Mouse (Mus musculus) CH12.LX (cell line): ENCODE results near the gene Slc25a41. TPM values are rescaled to one million over a fixed set of nuclear protein-coding genes. Genes with fewer than 3 reads are reported as not detected.
A peak's percentile ranks its signal among the peaks of the same experiment; 100 is the strongest.

ENCODE experiments used
- DNase-seq: peaks from one replicate; pipeline ENCODE4 v3.0.0-alpha.2; 2013; ENCODE audit errors: extremely low read depth
- H3K27ac ChIP-seq: 2 replicates; pipeline ENCODE4 v1.5.1; 2012; ENCODE audit warnings: low read depth, mild to moderate bottlenecking, control low read depth, moderate library complexity; ENCODE audit not compliant: insufficient read depth
- H3K27me3 ChIP-seq: replicated peaks from 2 replicates; pipeline ENCODE3; 2012; ENCODE audit warnings: inconsistent platforms
- H3K36me3 ChIP-seq, 2 experiments: replicated peaks in 1 of 2; 2 replicates each; pipeline versions ENCODE3 to v1.6.1; 2012; ENCODE audit warnings: inconsistent platforms in 1 of 2, low read length in 1 of 2, mild to moderate bottlenecking in 1 of 2, mixed read lengths in 1 of 2, moderate library complexity in 1 of 2; ENCODE audit not compliant: control insufficient read depth in 1 of 2, insufficient read depth in 1 of 2
- H3K4me1 ChIP-seq, 2 experiments: 2 replicates each; pipeline ENCODE4 v1.6.1; 2012; ENCODE audit warnings: inconsistent platforms in 1 of 2, moderate library complexity in 1 of 2; ENCODE audit not compliant: insufficient read depth in 2 of 2, control insufficient read depth in 1 of 2
- H3K4me2 ChIP-seq: 2 replicates; pipeline ENCODE4 v1.6.1; 2012; ENCODE audit warnings: low read depth, mild to moderate bottlenecking, control low read depth; ENCODE audit not compliant: poor library complexity, insufficient read depth, severe bottlenecking
- H3K4me3 ChIP-seq, 3 experiments: fragments of 150-350 bp in 1 of 3; sonication (generic) in 1 of 3; replicated peaks in 1 of 3; 2 replicates each; pipeline versions ENCODE3 to v1.5.1; 2011 to 2012; ENCODE audit warnings: low read depth in 2 of 3, low read length in 2 of 3, mild to moderate bottlenecking in 2 of 3, moderate library complexity in 2 of 3, control low read depth in 1 of 3, improper control_type of control experiment in 1 of 3, inconsistent platforms in 1 of 3, mixed read lengths in 1 of 3; ENCODE audit not compliant: poor library complexity in 1 of 3
- H3K79me2 ChIP-seq: replicated peaks from 2 replicates; pipeline ENCODE4 v1.6.1; 2012; ENCODE audit warnings: mild to moderate bottlenecking, moderate library complexity; ENCODE audit not compliant: control insufficient read depth, poor library complexity, insufficient read depth, severe bottlenecking; ENCODE audit errors: extremely low read depth
- H3K9ac ChIP-seq: 2 replicates; pipeline ENCODE4 v1.6.1; 2012; ENCODE audit warnings: low read depth, mild to moderate bottlenecking, control low read depth, moderate library complexity; ENCODE audit not compliant: insufficient read depth
- H3K9me3 ChIP-seq: replicated peaks from 2 replicates; pipeline ENCODE3; 2012; ENCODE audit warnings: low read length, inconsistent platforms, mixed read lengths
- BHLHE40 ChIP-seq: IDR thresholded peaks from 2 replicates; pipeline ENCODE4 v1.6.1; 2011; ENCODE audit warnings: mild to moderate bottlenecking, low read depth, low read length, improper control_type of control experiment
- CHD1 ChIP-seq: IDR thresholded peaks from 2 replicates; pipeline ENCODE4 v1.6.1; 2012; ENCODE audit warnings: low read depth, low read length, improper control_type of control experiment, inconsistent platforms
- CHD2 ChIP-seq: IDR thresholded peaks from 2 replicates; pipeline ENCODE4 v1.6.1; 2011; ENCODE audit warnings: low read length, improper control_type of control experiment
- CTCF ChIP-seq, 2 experiments: IDR thresholded peaks in 1 of 2; conservative IDR thresholded peaks in 1 of 2; 2 replicates each; pipeline ENCODE4 v1.5.1; 2011 to 2012; ENCODE audit warnings: low read depth in 2 of 2, low read length in 2 of 2, improper control_type of control experiment in 1 of 2, inconsistent platforms in 1 of 2, mild to moderate bottlenecking in 1 of 2, moderate library complexity in 1 of 2
- E2F4 ChIP-seq: IDR thresholded peaks from 2 replicates; pipeline ENCODE4 v1.6.1; 2011; ENCODE audit warnings: low read depth, low read length, improper control_type of control experiment; ENCODE audit not compliant: insufficient replicate concordance
- ELF1 ChIP-seq: IDR thresholded peaks from 2 replicates; pipeline ENCODE4 v1.6.1; 2014; ENCODE audit warnings: low read depth, mild to moderate bottlenecking, inconsistent platforms, low read length, improper control_type of control experiment
- EP300 ChIP-seq: IDR thresholded peaks from 2 replicates; pipeline ENCODE4 v1.6.1; 2011; ENCODE audit warnings: low read length, improper control_type of control experiment
- ETS1 ChIP-seq: conservative IDR thresholded peaks from 2 replicates; pipeline ENCODE4 v1.6.1; 2012; ENCODE audit warnings: low read depth, mild to moderate bottlenecking, inconsistent platforms, low read length, improper control_type of control experiment, moderate library complexity
- GABPA ChIP-seq: IDR thresholded peaks from 2 replicates; pipeline ENCODE4 v1.6.1; 2012; ENCODE audit warnings: low read depth, low read length, improper control_type of control experiment, inconsistent platforms; ENCODE audit not compliant: insufficient replicate concordance
- HCFC1 ChIP-seq: IDR thresholded peaks from 2 replicates; pipeline ENCODE4 v1.6.1; 2012; ENCODE audit warnings: low read depth, mild to moderate bottlenecking, inconsistent platforms, low read length, improper control_type of control experiment
- IRF4 ChIP-seq: IDR thresholded peaks from 2 replicates; pipeline ENCODE4 v1.6.1; 2014; ENCODE audit warnings: low read depth, mild to moderate bottlenecking, inconsistent platforms, low read length, improper control_type of control experiment
- JUN ChIP-seq: IDR thresholded peaks from 2 replicates; pipeline ENCODE4 v1.6.1; 2011; ENCODE audit warnings: low read depth, mild to moderate bottlenecking, low read length, improper control_type of control experiment, moderate library complexity; ENCODE audit not compliant: insufficient read depth
- JUND ChIP-seq: conservative IDR thresholded peaks from 2 replicates; pipeline ENCODE4 v1.6.1; 2011; ENCODE audit warnings: low read depth, low read length, improper control_type of control experiment
- KAT2A ChIP-seq: IDR thresholded peaks from 2 replicates; pipeline ENCODE4 v1.6.1; 2012; ENCODE audit warnings: low read length, improper control_type of control experiment, inconsistent platforms; ENCODE audit not compliant: insufficient replicate concordance
- MAFK ChIP-seq: IDR thresholded peaks from 2 replicates; pipeline ENCODE4 v1.6.1; 2011; ENCODE audit warnings: low read length, improper control_type of control experiment; ENCODE audit not compliant: insufficient replicate concordance
- MAX ChIP-seq: IDR thresholded peaks from 2 replicates; pipeline ENCODE4 v1.6.1; 2011; ENCODE audit warnings: low read length, improper control_type of control experiment
- MAZ ChIP-seq: IDR thresholded peaks from 2 replicates; pipeline ENCODE4 v1.6.1; 2012; ENCODE audit warnings: low read depth, mild to moderate bottlenecking, inconsistent platforms, low read length, improper control_type of control experiment, moderate library complexity
- MEF2A ChIP-seq: IDR thresholded peaks from 2 replicates; pipeline ENCODE4 v1.6.1; 2014; ENCODE audit warnings: low read depth, mild to moderate bottlenecking, inconsistent platforms, low read length, improper control_type of control experiment, borderline replicate concordance
- MXI1 ChIP-seq: IDR thresholded peaks from 2 replicates; pipeline ENCODE4 v1.6.1; 2011; ENCODE audit warnings: mild to moderate bottlenecking, low read depth, low read length, improper control_type of control experiment
- MYC ChIP-seq: IDR thresholded peaks from 2 replicates; pipeline ENCODE4 v1.6.1; 2011; ENCODE audit warnings: low read depth, mild to moderate bottlenecking, improper control_type of control experiment, low read length
- NELFE ChIP-seq: IDR thresholded peaks from 2 replicates; pipeline ENCODE4 v1.6.1; 2011; ENCODE audit warnings: low read depth, low read length, improper control_type of control experiment
- NRF1 ChIP-seq: IDR thresholded peaks from 2 replicates; pipeline ENCODE4 v1.6.1; 2014; ENCODE audit warnings: low read depth, mild to moderate bottlenecking, inconsistent platforms, low read length, improper control_type of control experiment, moderate library complexity
- POLR2A ChIP-seq: IDR thresholded peaks from 2 replicates; pipeline ENCODE4 v1.6.1; 2011; ENCODE audit warnings: low read depth, mild to moderate bottlenecking, improper control_type of control experiment, low read length
- POLR2AphosphoS2 ChIP-seq: IDR thresholded peaks from 2 replicates; pipeline ENCODE4 v1.6.1; 2011; ENCODE audit warnings: low read depth, low read length, improper control_type of control experiment
- RCOR1 ChIP-seq: conservative IDR thresholded peaks from 2 replicates; pipeline ENCODE4 v1.6.1; 2012; ENCODE audit warnings: low read depth, mild to moderate bottlenecking, inconsistent platforms, low read length, improper control_type of control experiment
- SIN3A ChIP-seq: IDR thresholded peaks from 2 replicates; pipeline ENCODE4 v1.6.1; 2012; ENCODE audit warnings: low read length, improper control_type of control experiment, inconsistent platforms
- SMC3 ChIP-seq: IDR thresholded peaks from 2 replicates; pipeline ENCODE4 v1.6.1; 2011; ENCODE audit warnings: low read depth, low read length, improper control_type of control experiment
- TBP ChIP-seq: conservative IDR thresholded peaks from 2 replicates; pipeline ENCODE4 v1.6.1; 2011; ENCODE audit warnings: low read depth, low read length, improper control_type of control experiment
- TCF12 ChIP-seq: IDR thresholded peaks from 2 replicates; pipeline ENCODE4 v1.6.1; 2014; ENCODE audit warnings: low read depth, mild to moderate bottlenecking, inconsistent platforms, low read length, improper control_type of control experiment
- UBTF ChIP-seq: IDR thresholded peaks from 2 replicates; pipeline ENCODE4 v1.6.1; 2012; ENCODE audit warnings: low read depth, mild to moderate bottlenecking, inconsistent platforms, low read length, improper control_type of control experiment, moderate library complexity
- USF1 ChIP-seq: IDR thresholded peaks from 2 replicates; pipeline ENCODE4 v1.6.1; 2014; ENCODE audit warnings: low read depth, mild to moderate bottlenecking, inconsistent platforms, low read length, improper control_type of control experiment
- USF2 ChIP-seq: conservative IDR thresholded peaks from 2 replicates; pipeline ENCODE4 v1.6.1; 2011; ENCODE audit warnings: low read depth, low read length, improper control_type of control experiment
- ZC3H11A ChIP-seq: IDR thresholded peaks from 2 replicates; pipeline ENCODE4 v1.6.1; 2012; ENCODE audit warnings: low read depth, mild to moderate bottlenecking, inconsistent platforms, low read length, improper control_type of control experiment
- ZKSCAN1 ChIP-seq: IDR thresholded peaks from 2 replicates; pipeline ENCODE4 v1.6.1; 2012; ENCODE audit warnings: low read depth, inconsistent platforms, low read length, improper control_type of control experiment, borderline replicate concordance
- ZMIZ1 ChIP-seq: IDR thresholded peaks from 2 replicates; pipeline ENCODE4 v1.6.1; 2012; ENCODE audit warnings: low read depth, mild to moderate bottlenecking, inconsistent platforms, low read length, improper control_type of control experiment
- ZNF384 ChIP-seq: IDR thresholded peaks from 2 replicates; pipeline ENCODE4 v1.6.1; 2012; ENCODE audit warnings: low read depth, low read length, improper control_type of control experiment, inconsistent platforms
- dilution Hi-C: fragments of 300-500 bp; cut with MboI; formaldehyde crosslinking; loops from 2 replicates; pipeline ENCODE4 v1.14.3; 2020; ENCODE audit warnings: low sequenced_read_pairs; ENCODE audit not compliant: extremely low pct_unique_long_range_greater_than_20kb, extremely low pct_ligation_motif_present
- in situ Hi-C: fragments of 300-500 bp; cut with MboI; formaldehyde crosslinking; loops from 3 replicates; pipeline ENCODE4 v1.14.3; 2019; ENCODE audit warnings: low sequenced_read_pairs, low pct_ligation_motif_present, low pct_unique_long_range_greater_than_20kb, mixed read lengths
- polyA plus RNA-seq: library from polyadenylated mRNA; unstranded; fragments of >175 nt; gene quantifications from 2 replicates; pipeline ENCODE4 v1.2.1, GENCODE M21; 2012; ENCODE audit warnings: low read depth; ENCODE audit not compliant: insufficient read length
- total RNA-seq, 2 experiments: library from RNA; depleted of rRNA; stranded (reverse); fragments of 300-350 nt in 1 of 2; fragments of >200 nt in 1 of 2; gene quantifications; 2 replicates each; pipeline ENCODE4 v1.2.3; 2012 to 2014

Gene Slc25a41
- total and polyA plus RNA-seq, 3 experiments: not detected

GRCm38 (mm10) chr17:57011236-57012141 lies 30.0 kb downstream of the Slc25a41 start, which contains the start of the genes Gtf2f1 and Gm17949:
Gene Gtf2f1 (minus strand): TSS chr17:57011288.
Gene Gm17949 (plus strand): TSS chr17:57011469.
- Histone ChIP-seq H3K4me3 (peak within 1 kb of the TSS; percentile 66 to 83 (median 73)), H3K4me2 (peak within 1 kb of the TSS; percentile 92), H3K9ac (peak within 1 kb of the TSS; percentile 76), H3K9me3 (no peaks in the 10 kb centered on the region), H3K27me3 (no peaks in the 10 kb centered on the region), H3K27ac (peak within 1 kb of the TSS; percentile 75), H3K4me1 (peaks cover 7 to 22% of the 10 kb centered on the region in 2 experiments), H3K79me2 (peaks cover 16% of the 10 kb centered on the region), H3K36me3 (peaks cover 25 to 31% of the 10 kb centered on the region in 2 experiments)
- in situ Hi-C loops (no loop called here), dilution Hi-C loops (no loop called here)
- peak; percentile 90; the same call in 1 of the 2 replicates for TF ChIP-seq KAT2A
- TF ChIP-seq EP300: no peak
- TF ChIP-seq IRF4: peak; percentile 78; the same call in 1 of the 2 replicates
- no peak; the same call in 1 of the 2 replicates for TF ChIP-seq GABPA
- TF ChIP-seq ELF1: peak; percentile 100
- TF ChIP-seq MYC: peak; percentile 89
- TF ChIP-seq ZKSCAN1: no peak
- TF ChIP-seq ZC3H11A: no peak
- TF ChIP-seq USF1: peak; percentile 100
- TF ChIP-seq USF2: peak; percentile 98
- peak; percentile 98 for TF ChIP-seq POLR2AphosphoS2
- TF ChIP-seq JUND: peak; percentile 62; the same call in 1 of the 2 replicates
- 0 out of 2 replicates have a peak, but pooled peaks have one; percentile 55 for TF ChIP-seq RCOR1
- TF ChIP-seq MEF2A: peak; percentile 86
- peak; percentile 89 for TF ChIP-seq HCFC1
- TF ChIP-seq TCF12: peak; percentile 99
- TF ChIP-seq NELFE: peak; percentile 99
- TF ChIP-seq ETS1: peak; percentile 62
- TF ChIP-seq CTCF (conservative IDR thresholded peaks at IDR 0.05 in 1 of 2, IDR thresholded peaks at IDR 0.05 in 1 of 2; ENCODE audit: low read depth in 2 of 2, low read length in 2 of 2): peak in 1 of 2 experiments; percentile 32; a peak in 2 of 4 replicates
- peak; percentile 54; the same call in 1 of the 2 replicates for TF ChIP-seq JUN
- TF ChIP-seq NRF1: peak; percentile 94
- TF ChIP-seq UBTF: no peak
- TF ChIP-seq POLR2A: peak; percentile 100
- TF ChIP-seq MAX: peak; percentile 99
- peak; percentile 98 for TF ChIP-seq SIN3A
- peak; percentile 77; the same call in 1 of the 2 replicates for TF ChIP-seq E2F4
- TF ChIP-seq ZMIZ1: peak; percentile 98
- TF ChIP-seq BHLHE40: peak; percentile 100
- 0 out of 2 replicates have a peak, but pooled peaks have one; percentile 71 for TF ChIP-seq MAZ
- no peak for TF ChIP-seq CHD1
- peak; percentile 99 for TF ChIP-seq TBP
- peak; percentile 63; the same call in 1 of the 2 replicates for TF ChIP-seq CHD2
- no peak for TF ChIP-seq MAFK
- TF ChIP-seq MXI1: peak; percentile 97
- no peak for TF ChIP-seq SMC3
- no peak for TF ChIP-seq ZNF384
- peak; percentile 99 for DNase-seq
